Mouse (Mus musculus): ENCODE results near the gene Gpc2.

GRCm38 (mm10) chr5:138257585-138257978 is 22.2 kb downstream of the Gpc2 start:
- no peak for TF ChIP-seq POLR2A (IDR thresholded peaks at IDR 0.05; ENCODE audit: insufficient read length, low read depth)
- no peak for TF ChIP-seq MAX (IDR thresholded peaks at IDR 0.05; ENCODE audit: low read depth)
- TF ChIP-seq USF1 (IDR thresholded peaks at IDR 0.05; ENCODE audit: low read depth), result no peak
- no peak for TF ChIP-seq E2F4 (IDR thresholded peaks at IDR 0.05; ENCODE audit: insufficient read depth)
- no peak for TF ChIP-seq POLR2AphosphoS2 (IDR thresholded peaks at IDR 0.05; ENCODE audit: insufficient read length, low read depth)
- TF ChIP-seq MYOG (IDR thresholded peaks at IDR 0.05; ENCODE audit: control insufficient read depth in 1 of 3, insufficient read depth in 1 of 3, insufficient read length in 2 of 3, low read depth in 2 of 3), result no peak
- TF ChIP-seq TCF12 (IDR thresholded peaks at IDR 0.05; ENCODE audit: insufficient read depth, poor library complexity, severe bottlenecking), result no peak
- TF ChIP-seq CEBPB (IDR thresholded peaks at IDR 0.05; ENCODE audit: insufficient read depth, poor library complexity, severe bottlenecking), result no peak
- no peak for TF ChIP-seq SRF (IDR thresholded peaks at IDR 0.05; ENCODE audit: control insufficient read depth, insufficient read length, low read depth)
- TF ChIP-seq MYOD1 (IDR thresholded peaks at IDR 0.05; ENCODE audit: control insufficient read depth in 1 of 3, insufficient read length in 2 of 3, low read depth in 2 of 3), result no peak
- TF ChIP-seq REST (IDR thresholded peaks at IDR 0.05; ENCODE audit: insufficient read depth, insufficient read length), result no peak

All from myocyte (in vitro differentiated cells).